Mouse (Mus musculus) C2C12 (cell line): Measurements from ENCODE around the gene Cnst. TPM values are rescaled to one million over a fixed set of nuclear protein-coding genes. Genes with fewer than 3 reads are reported as not detected.

Experiments used
- H3K27me3 ChIP-seq: one replicate; pipeline ENCODE4 v1.6.1; 2011; ENCODE audit not compliant: control insufficient read depth, insufficient read depth, insufficient read length
- H3K36me3 ChIP-seq: one replicate; pipeline ENCODE4 v1.6.1; 2011; ENCODE audit not compliant: control insufficient read depth, insufficient read depth
- H3K4me3 ChIP-seq: one replicate; pipeline ENCODE4 v1.5.1; 2011; ENCODE audit warnings: mild to moderate bottlenecking, control low read depth; ENCODE audit not compliant: poor library complexity, insufficient read depth, severe bottlenecking
- H3K79me2 ChIP-seq: one replicate; pipeline ENCODE4 v1.6.1; 2011; ENCODE audit not compliant: control insufficient read depth, insufficient read depth
- H3K79me3 ChIP-seq: one replicate; pipeline ENCODE4 v1.6.1; 2011; ENCODE audit warnings: low read depth, control low read depth
- H3ac ChIP-seq: one replicate; pipeline ENCODE3; 2011; ENCODE audit warnings: low read depth; ENCODE audit not compliant: control insufficient read depth, insufficient read length
- CEBPB ChIP-seq: IDR thresholded peaks from one replicate; pipeline ENCODE4 v1.6.1; 2011; ENCODE audit warnings: low read depth, mild to moderate bottlenecking, control low read depth, moderate library complexity
- CTCF ChIP-seq: IDR thresholded peaks from one replicate; pipeline ENCODE4 v1.5.1; 2011; ENCODE audit not compliant: control insufficient read depth, insufficient read depth, insufficient read length
- FOSL1 ChIP-seq: IDR thresholded peaks from one replicate; pipeline ENCODE4 v1.8.0; 2011; ENCODE audit warnings: mild to moderate bottlenecking, low read length; ENCODE audit not compliant: poor library complexity, insufficient read depth, severe bottlenecking
- MAX ChIP-seq: IDR thresholded peaks from one replicate; pipeline ENCODE4 v1.6.1; 2011; ENCODE audit warnings: mild to moderate bottlenecking, control low read depth
- MYOD1 ChIP-seq: IDR thresholded peaks from one replicate; pipeline ENCODE4 v1.6.1; 2011; ENCODE audit warnings: low read depth; ENCODE audit not compliant: control insufficient read depth, insufficient read length
- MYOG ChIP-seq: IDR thresholded peaks from one replicate; pipeline ENCODE4 v1.6.1; 2011; ENCODE audit not compliant: control insufficient read depth, insufficient read length; ENCODE audit errors: extremely low read depth
- USF1 ChIP-seq: IDR thresholded peaks from one replicate; pipeline ENCODE4 v1.6.1; 2011; ENCODE audit warnings: low read depth, mild to moderate bottlenecking, control low read depth, moderate library complexity
- polyA plus RNA-seq: library from polyadenylated mRNA; unstranded; fragments of >200 nt; fragmentation: generic; extraction: Trizol; gene quantifications from one replicate; pipeline ENCODE4 v1.2.1, GENCODE M21; 2012; ENCODE audit warnings: missing spikeins

Gene Cnst
- polyA plus RNA-seq, 1 experiment: 7.7 TPM

DNA sequence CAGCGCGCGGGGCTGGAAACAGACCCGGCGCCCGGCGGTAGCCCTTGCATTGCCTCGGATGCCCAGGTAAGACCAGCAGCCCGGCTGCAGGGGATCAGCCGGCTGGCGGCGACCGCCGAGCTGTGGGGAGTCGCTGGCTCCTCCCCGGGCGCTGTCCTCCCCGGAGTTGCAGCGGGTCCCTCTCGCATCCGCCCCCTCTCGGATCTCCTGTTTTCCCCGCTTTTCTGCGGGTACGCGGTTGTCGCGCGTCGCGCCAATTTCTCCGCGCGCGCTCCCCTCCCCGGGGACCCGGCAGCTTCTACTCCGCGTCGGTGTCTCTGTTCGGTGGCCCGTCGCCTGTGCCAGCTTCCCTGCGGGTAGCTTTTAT, 364 bp downstream of the Cnst start:
- H3K79me3 ChIP-seq: peaks cover 27% of the 10 kb centered on the region
- peaks cover 77% of the 10 kb centered on the region for H3K79me2 ChIP-seq
- no peaks in the 10 kb centered on the region for H3K27me3 ChIP-seq
- TF ChIP-seq CTCF: no peak
- no peak for TF ChIP-seq MYOG
- TF ChIP-seq MYOD1: no peak
- no peak for TF ChIP-seq USF1
- no peak for TF ChIP-seq CEBPB
- TF ChIP-seq MAX: no peak
- TF ChIP-seq FOSL1: no peak
- H3K4me3 ChIP-seq: peak overlapping the region; percentile 72
- peaks cover 10% of the 10 kb centered on the region for H3K36me3 ChIP-seq
- peak overlapping the region; percentile 69 for H3ac ChIP-seq

DNA sequence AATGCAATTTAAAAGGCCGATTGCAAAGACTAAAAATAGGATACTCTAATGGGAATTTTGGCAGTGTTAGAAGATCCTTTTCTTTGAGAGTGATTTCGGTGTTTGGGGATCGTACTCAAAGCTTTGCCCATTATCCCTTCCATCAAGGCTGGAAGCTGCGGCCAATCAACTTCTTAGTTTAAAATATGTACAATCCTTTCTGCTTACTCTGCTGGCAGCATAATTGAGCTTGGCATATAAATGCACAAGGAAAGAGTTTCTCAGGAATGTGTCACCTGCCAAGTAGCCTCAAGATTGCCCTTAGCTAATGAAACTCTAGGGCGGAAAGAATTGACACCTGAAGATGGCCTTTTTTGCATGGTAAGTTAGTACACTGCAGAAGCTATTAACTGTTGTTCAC, 1.0 kb downstream of the Cnst start:
- TF ChIP-seq MAX (no peak), CEBPB (no peak), FOSL1 (no peak), USF1 (no peak), MYOG (no peak), MYOD1 (no peak), CTCF (no peak)
- peak overlapping the region; percentile 72 for H3K4me3 ChIP-seq
- peaks cover 9% of the 10 kb centered on the region for H3K36me3 ChIP-seq
- peaks cover 77% of the 10 kb centered on the region for H3K79me2 ChIP-seq
- peaks cover 26% of the 10 kb centered on the region for H3K79me3 ChIP-seq
- H3K27me3 ChIP-seq: no peaks in the 10 kb centered on the region
- peak overlapping the region; percentile 33 for H3ac ChIP-seq

DNA sequence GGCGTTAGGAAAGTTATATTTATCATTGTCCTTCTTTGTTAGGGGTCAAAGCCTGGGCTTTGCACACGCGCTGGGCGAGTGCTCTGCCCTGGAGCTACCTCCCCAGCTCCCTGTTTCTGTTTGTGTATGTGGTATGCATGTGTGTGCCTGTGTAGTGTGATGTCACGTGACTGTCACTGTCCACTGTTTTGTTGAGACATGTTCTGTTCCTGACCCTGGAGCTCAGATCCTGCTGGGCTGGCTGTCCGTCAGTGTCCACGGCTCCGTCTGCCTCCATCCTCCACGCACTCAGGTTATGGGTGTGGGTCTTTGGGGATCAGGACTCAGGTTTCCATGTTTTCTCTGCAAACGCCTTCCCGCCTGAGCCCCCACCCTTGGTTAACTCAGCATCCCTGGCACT, 2.0 kb downstream of the Cnst start:
- no peaks in the 10 kb centered on the region for H3K27me3 ChIP-seq
- H3K36me3 ChIP-seq: peaks cover 9% of the 10 kb centered on the region
- H3K79me2 ChIP-seq: peaks cover 67% of the 10 kb centered on the region
- H3ac ChIP-seq: no peak overlapping the region
- TF ChIP-seq USF1: peak; percentile 9
- TF ChIP-seq MAX: no peak
- H3K79me3 ChIP-seq: peaks cover 21% of the 10 kb centered on the region
- no peak overlapping the region for H3K4me3 ChIP-seq

DNA sequence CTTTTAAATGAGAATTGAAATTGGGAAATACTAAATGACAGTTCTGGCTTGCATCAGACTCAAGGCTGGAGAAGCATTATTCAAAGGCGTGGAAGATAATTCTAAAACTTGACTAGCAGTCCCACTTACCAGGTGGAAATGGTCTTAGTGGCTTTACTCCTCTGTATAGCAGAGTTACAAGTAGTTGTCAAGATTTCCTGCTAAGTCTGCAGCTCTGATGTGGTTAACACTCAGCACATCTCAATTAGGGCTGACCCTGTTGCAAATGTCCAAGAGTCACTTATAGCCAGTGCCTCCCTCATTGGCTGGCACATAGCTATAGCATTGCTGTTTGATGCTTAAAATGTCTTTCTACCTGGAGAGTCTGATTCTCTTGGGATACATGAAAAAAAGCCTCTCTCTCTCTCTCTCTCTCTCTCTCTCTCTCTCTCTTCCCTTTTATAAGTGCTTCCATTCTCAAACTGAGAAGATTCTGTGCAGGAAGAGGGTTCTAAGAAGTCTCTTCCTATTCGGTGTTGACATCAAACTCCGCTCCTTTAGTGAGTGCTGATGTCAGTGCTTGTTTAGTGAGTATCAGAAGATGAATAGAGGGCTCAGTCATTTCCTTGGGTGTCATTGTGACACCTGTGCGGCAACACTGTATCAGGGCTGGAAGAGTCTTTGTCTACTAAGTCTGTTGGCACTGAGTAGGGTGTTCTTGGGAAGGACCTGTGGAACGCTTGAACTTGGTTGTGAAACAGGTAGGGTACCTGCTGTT, 3.0 kb downstream of the Cnst start:
- TF ChIP-seq CTCF: no peak
- Histone ChIP-seq H3ac (no peak overlapping the region), H3K79me3 (peaks cover 17% of the 10 kb centered on the region), H3K36me3 (peaks cover 3% of the 10 kb centered on the region), H3K79me2 (peaks cover 58% of the 10 kb centered on the region), H3K27me3 (no peaks in the 10 kb centered on the region), H3K4me3 (no peak overlapping the region)

DNA sequence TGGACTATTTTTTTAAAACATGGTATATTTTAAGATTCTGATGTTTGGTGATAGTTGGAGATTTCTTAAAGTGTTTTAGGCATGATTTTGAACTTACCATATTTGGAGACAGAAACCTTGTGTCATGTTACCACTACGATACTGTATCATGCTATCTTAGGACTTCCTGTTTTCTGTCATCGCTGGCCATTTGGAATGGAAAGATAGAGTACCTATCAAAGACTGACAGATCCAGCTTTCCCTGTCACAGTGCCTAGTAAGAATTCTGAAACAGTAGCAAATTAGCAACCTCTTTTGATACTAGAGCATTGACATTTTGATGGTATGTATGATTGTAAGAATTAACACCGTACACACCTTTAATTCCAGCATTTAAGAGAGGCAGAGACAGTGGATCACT, 5.2 kb downstream of the Cnst start:
- no peak for TF ChIP-seq FOSL1
- TF ChIP-seq MAX: no peak
- H3K4me3 ChIP-seq: no peak overlapping the region

DNA sequence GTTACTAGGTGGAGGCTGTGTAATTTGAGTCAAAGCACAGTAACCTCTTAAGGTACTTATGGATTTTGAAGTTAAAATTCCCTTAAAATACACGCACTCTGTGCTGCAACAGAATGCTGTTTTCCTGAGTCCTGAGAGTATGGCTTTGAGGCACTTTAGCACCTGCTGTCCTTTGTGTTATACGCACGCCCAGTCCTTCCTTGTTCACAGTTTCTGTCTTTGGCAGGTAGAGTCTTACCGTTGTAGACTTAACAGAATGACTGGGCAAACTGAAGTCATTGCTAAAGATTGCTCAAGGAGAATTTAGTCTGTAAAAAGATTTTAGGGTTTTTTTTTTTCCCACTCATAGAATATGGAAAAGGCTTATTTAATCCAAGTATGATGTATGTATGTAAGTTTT, 5.8 kb downstream of the Cnst start:
- no peak for TF ChIP-seq CEBPB
- TF ChIP-seq MYOG: no peak
- TF ChIP-seq MYOD1: no peak
- TF ChIP-seq MAX: no peak
- TF ChIP-seq USF1: no peak
- TF ChIP-seq CTCF: no peak
- Histone ChIP-seq H3K79me3 (peaks cover 4% of the 10 kb centered on the region), H3ac (no peak overlapping the region), H3K36me3 (no peaks in the 10 kb centered on the region), H3K4me3 (no peak overlapping the region), H3K79me2 (peaks cover 45% of the 10 kb centered on the region), H3K27me3 (no peaks in the 10 kb centered on the region)

More for the DNA sequence above, 5.2 kb downstream of the Cnst start:
- H3K79me3 ChIP-seq: peaks cover 4% of the 10 kb centered on the region
- no peak overlapping the region for H3ac ChIP-seq
- peaks cover 45% of the 10 kb centered on the region for H3K79me2 ChIP-seq
- H3K27me3 ChIP-seq: no peaks in the 10 kb centered on the region
- H3K36me3 ChIP-seq: no peaks in the 10 kb centered on the region
